Mouse (Mus musculus): ENCODE measurements around the gene Pef1. TPM values are rescaled to one million over a fixed set of nuclear protein-coding genes. Genes with fewer than 3 reads are reported as not detected.

The Pef1 gene
- polyA plus RNA-seq, 1 experiment: 103 TPM

DNA sequence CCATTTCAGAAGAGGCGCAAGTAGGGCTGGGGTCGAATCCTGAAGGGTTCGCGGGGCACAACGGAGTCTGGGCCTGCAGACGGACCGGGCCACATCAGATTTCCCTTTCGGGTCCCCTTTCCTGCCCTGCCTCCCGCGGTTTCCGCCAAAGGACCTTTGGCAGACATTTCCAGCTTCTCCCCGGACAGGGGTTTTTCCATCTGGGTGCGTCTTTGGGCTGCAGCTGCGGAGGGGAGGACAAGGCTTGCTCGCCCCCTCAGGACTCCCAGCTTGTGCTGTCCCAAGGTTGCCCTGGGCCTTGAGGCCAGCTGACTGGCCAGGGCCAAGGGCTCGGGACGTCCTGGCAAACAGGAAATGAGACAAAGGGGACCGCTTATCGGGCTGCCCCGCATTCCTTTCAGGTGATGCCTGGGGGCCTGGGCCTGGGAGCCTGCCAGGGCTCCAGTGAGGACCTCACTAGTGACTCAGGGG is 61.1 kb downstream of the Pef1 start:
- TF ChIP-seq POLR2A (IDR thresholded peaks at IDR 0.05; ENCODE audit: control insufficient read depth, extremely low read depth, insufficient read depth, low read length, poor library complexity) (no peak), CTCF (IDR thresholded peaks at IDR 0.05; ENCODE audit: borderline replicate concordance, control insufficient read depth, extremely low read depth, insufficient read depth, low read length, poor library complexity) (no peak)
- Histone ChIP-seq H3K36me3 (ENCODE audit: control insufficient read depth, insufficient read depth, low read length) (no peaks in the 10 kb centered on the region), H3K27me3 (ENCODE audit: control insufficient read depth, insufficient read depth, low read length) (no peaks in the 10 kb centered on the region; the same call in 1 of the 2 replicates), H3K4me1 (replicated peaks; ENCODE audit: control insufficient read depth, insufficient read depth, low read length) (no peaks in the 10 kb centered on the region), H3K27ac (ENCODE audit: control insufficient read depth, insufficient read depth, low read length) (no peak overlapping the region; the same call in 1 of the 2 replicates), H3K4me3 (ENCODE audit: control insufficient read depth, insufficient read depth, low read length) (no peak overlapping the region)
- WGBS: 15% methylated on average over 20 of the region's 20 CpGs
- no peak for DNase-seq

DNA sequence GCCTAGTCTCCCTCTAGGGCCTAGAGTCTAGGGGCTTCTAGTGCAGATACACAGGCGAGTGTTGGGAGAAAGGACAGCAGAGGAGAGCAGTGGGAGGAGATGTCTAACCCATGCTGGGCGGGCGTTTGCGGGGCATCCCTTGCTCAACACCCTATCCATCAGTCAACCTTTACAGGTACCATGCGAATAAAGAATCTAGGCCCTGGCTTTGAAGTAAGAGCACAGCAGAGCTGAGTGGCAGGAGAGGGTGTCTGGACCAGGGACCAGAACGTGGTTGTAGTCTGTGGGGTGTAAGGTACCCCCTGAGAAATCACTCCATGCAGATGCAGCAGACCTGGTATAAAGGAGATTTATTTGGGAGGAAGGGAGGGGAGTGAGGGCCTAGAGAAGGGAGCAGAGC is 61.8 kb downstream of the Pef1 start:
- Histone ChIP-seq H3K27ac (ENCODE audit: control insufficient read depth, insufficient read depth, low read length) (no peak overlapping the region), H3K4me1 (replicated peaks; ENCODE audit: control insufficient read depth, insufficient read depth, low read length) (no peaks in the 10 kb centered on the region)

DNA sequence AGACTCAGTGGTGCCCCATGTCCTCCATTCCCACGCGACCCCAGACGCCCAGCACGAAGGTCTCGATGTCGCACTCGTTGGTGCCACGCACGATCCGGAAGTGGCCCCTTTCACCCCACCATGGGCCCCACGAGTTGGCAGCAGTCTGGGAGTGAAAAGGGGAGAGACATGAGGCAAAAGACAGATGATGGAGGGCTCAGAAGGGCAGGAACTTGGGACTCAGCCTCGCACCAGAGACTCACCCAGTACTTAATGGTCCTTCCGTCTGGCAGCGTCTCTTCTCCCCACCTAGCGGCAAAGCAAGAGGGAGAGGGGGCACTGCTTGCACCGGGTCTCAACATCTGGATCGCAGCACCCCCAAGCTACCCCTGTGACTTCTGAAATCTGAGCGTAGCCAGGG is 63.7 kb downstream of the Pef1 start:
- Histone ChIP-seq H3K4me1 (replicated peaks; ENCODE audit: control insufficient read depth, insufficient read depth, low read length) (no peaks in the 10 kb centered on the region), H3K4me3 (ENCODE audit: control insufficient read depth, insufficient read depth, low read length) (no peak overlapping the region), H3K27ac (ENCODE audit: control insufficient read depth, insufficient read depth, low read length) (no peak overlapping the region), H3K27me3 (ENCODE audit: control insufficient read depth, insufficient read depth, low read length) (no peaks in the 10 kb centered on the region; the same call in 1 of the 2 replicates), H3K36me3 (ENCODE audit: control insufficient read depth, insufficient read depth, low read length) (no peaks in the 10 kb centered on the region)
- WGBS: 91% methylated on average over 18 of the region's 18 CpGs
- TF ChIP-seq CTCF (IDR thresholded peaks at IDR 0.05; ENCODE audit: borderline replicate concordance, control insufficient read depth, extremely low read depth, insufficient read depth, low read length, poor library complexity) (no peak), POLR2A (IDR thresholded peaks at IDR 0.05; ENCODE audit: control insufficient read depth, extremely low read depth, insufficient read depth, low read length, poor library complexity) (no peak)
- DNase-seq: no peak

More for the DNA sequence above, 61.8 kb downstream of the Pef1 start:
- TF ChIP-seq CTCF (IDR thresholded peaks at IDR 0.05; ENCODE audit: borderline replicate concordance, control insufficient read depth, extremely low read depth, insufficient read depth, low read length, poor library complexity) (no peak), POLR2A (IDR thresholded peaks at IDR 0.05; ENCODE audit: control insufficient read depth, extremely low read depth, insufficient read depth, low read length, poor library complexity) (no peak)
- Histone ChIP-seq H3K27me3 (ENCODE audit: control insufficient read depth, insufficient read depth, low read length) (no peaks in the 10 kb centered on the region; the same call in 1 of the 2 replicates), H3K36me3 (ENCODE audit: control insufficient read depth, insufficient read depth, low read length) (no peaks in the 10 kb centered on the region), H3K4me3 (ENCODE audit: control insufficient read depth, insufficient read depth, low read length) (no peak overlapping the region)
- WGBS: 96% methylated on average over 6 of the region's 6 CpGs
- no peak for DNase-seq

DNA sequence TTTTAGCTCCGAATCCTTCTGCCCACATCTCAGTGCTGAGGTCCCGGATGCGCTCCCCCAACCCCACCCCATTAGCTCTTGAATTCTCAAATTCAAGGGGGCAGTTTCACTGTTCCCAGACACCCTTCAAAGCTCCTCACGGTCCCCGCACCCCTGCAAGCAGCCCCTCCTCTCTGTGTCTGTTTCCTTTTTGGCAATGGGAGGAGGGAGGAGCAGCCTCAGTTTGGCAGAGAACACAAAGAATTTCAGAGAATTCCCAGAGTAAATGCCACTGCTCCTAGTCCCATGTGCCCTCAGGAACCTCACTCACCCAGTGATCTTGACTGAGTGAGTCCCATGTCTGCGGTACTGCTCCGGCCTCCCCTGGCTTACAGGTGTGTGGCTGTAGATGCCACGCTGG is 64.2 kb downstream of the Pef1 start:
- TF ChIP-seq CTCF (IDR thresholded peaks at IDR 0.05; ENCODE audit: borderline replicate concordance, control insufficient read depth, extremely low read depth, insufficient read depth, low read length, poor library complexity): no peak
- no peak for TF ChIP-seq POLR2A (IDR thresholded peaks at IDR 0.05; ENCODE audit: control insufficient read depth, extremely low read depth, insufficient read depth, low read length, poor library complexity)
- Histone ChIP-seq H3K36me3 (ENCODE audit: control insufficient read depth, insufficient read depth, low read length) (no peaks in the 10 kb centered on the region), H3K27ac (ENCODE audit: control insufficient read depth, insufficient read depth, low read length) (no peak overlapping the region), H3K4me1 (replicated peaks; ENCODE audit: control insufficient read depth, insufficient read depth, low read length) (no peaks in the 10 kb centered on the region), H3K27me3 (ENCODE audit: control insufficient read depth, insufficient read depth, low read length) (no peaks in the 10 kb centered on the region; the same call in 1 of the 2 replicates), H3K4me3 (ENCODE audit: control insufficient read depth, insufficient read depth, low read length) (no peak overlapping the region)
- no peak for DNase-seq
- WGBS: 93% methylated on average over 8 of the region's 8 CpGs

DNA sequence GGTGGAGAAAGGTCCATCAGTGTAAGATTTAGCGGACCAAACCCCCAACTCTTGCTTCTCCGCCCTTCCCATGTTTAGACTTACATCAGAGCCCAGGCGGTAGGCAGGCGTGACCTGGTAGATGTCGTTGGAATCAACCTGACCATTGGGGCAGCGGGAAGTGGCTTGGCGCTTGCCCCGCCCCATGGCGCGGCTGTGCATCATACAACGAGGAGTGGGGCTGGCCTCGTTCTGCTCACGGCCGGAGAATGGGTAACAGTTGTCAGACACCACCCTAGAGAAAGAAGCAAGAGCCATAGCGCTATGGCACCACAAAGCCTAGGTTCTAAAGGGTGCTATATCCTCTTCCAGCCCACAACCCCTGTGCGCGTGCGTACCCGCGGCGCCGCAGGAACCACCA is 65.0 kb downstream of the Pef1 start:
- 74% methylated on average over 22 of the region's 22 CpGs for WGBS
- H3K4me1 ChIP-seq (replicated peaks; ENCODE audit: control insufficient read depth, insufficient read depth, low read length): no peaks in the 10 kb centered on the region

DNA sequence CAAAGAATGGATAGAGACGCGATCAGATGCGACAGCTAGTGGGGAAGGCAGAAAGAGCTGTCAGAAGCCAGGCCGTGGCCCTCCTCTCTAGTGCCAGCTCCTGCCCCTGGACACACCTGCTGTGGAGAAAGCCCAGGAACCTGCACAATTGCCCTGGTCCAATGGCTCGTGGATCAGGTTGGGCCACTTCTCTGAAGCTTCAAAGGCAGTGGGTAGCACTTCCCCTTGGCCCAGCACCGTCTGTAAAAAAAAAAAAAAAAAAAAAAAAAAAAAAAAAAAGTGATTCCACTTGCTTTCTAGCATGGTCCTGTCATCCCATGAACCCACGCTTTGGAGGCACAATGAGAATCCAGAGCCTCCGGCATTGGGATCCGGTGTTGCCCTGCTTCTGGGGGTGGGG is 65.5 kb downstream of the Pef1 start:
- H3K36me3 ChIP-seq (ENCODE audit: control insufficient read depth, insufficient read depth, low read length): no peaks in the 10 kb centered on the region
- no peaks in the 10 kb centered on the region for H3K4me1 ChIP-seq (replicated peaks; ENCODE audit: control insufficient read depth, insufficient read depth, low read length)
- 35% methylated on average over 9 of the region's 9 CpGs for WGBS
- no peak overlapping the region for H3K4me3 ChIP-seq (ENCODE audit: control insufficient read depth, insufficient read depth, low read length)
- no peak for DNase-seq
- no peak overlapping the region for H3K27ac ChIP-seq (ENCODE audit: control insufficient read depth, insufficient read depth, low read length)
- no peaks in the 10 kb centered on the region; the same call in 1 of the 2 replicates for H3K27me3 ChIP-seq (ENCODE audit: control insufficient read depth, insufficient read depth, low read length)
- TF ChIP-seq CTCF (IDR thresholded peaks at IDR 0.05; ENCODE audit: borderline replicate concordance, control insufficient read depth, extremely low read depth, insufficient read depth, low read length, poor library complexity): no peak
- no peak for TF ChIP-seq POLR2A (IDR thresholded peaks at IDR 0.05; ENCODE audit: control insufficient read depth, extremely low read depth, insufficient read depth, low read length, poor library complexity)

More for the DNA sequence above, 65.0 kb downstream of the Pef1 start:
- Histone ChIP-seq H3K4me3 (ENCODE audit: control insufficient read depth, insufficient read depth, low read length) (no peak overlapping the region), H3K27ac (ENCODE audit: control insufficient read depth, insufficient read depth, low read length) (no peak overlapping the region), H3K27me3 (ENCODE audit: control insufficient read depth, insufficient read depth, low read length) (no peaks in the 10 kb centered on the region; the same call in 1 of the 2 replicates), H3K36me3 (ENCODE audit: control insufficient read depth, insufficient read depth, low read length) (no peaks in the 10 kb centered on the region)
- no peak for DNase-seq
- TF ChIP-seq CTCF (IDR thresholded peaks at IDR 0.05; ENCODE audit: borderline replicate concordance, control insufficient read depth, extremely low read depth, insufficient read depth, low read length, poor library complexity) (no peak), POLR2A (IDR thresholded peaks at IDR 0.05; ENCODE audit: control insufficient read depth, extremely low read depth, insufficient read depth, low read length, poor library complexity) (no peak)

Measured in thymus, adult 2 months (tissue).